Mouse (Mus musculus) gastrocnemius, postnatal 36 days (tissue): Measurements from ENCODE around the gene Shisa5. TPM values are rescaled to one million over a fixed set of nuclear protein-coding genes. Genes with fewer than 3 reads are reported as not detected.

Experiments used
- DNase-seq, 2 experiments: peaks; one replicate each; pipeline ENCODE4 v3.0.0; 2022
- intact Hi-C: fragments of 180-260 bp; cut with DNase I; formaldehyde crosslinking; loops from one replicate; pipeline ENCODE4 v1.15.1; 2025
- total RNA-seq, 2 experiments: library from RNA; stranded (reverse); gene quantifications; 2 replicates each; pipeline ENCODE4 v1.2.3; 2021

The Shisa5 gene
- total RNA-seq, 2 experiments from 2014 or later: 11.9 to 13.4 TPM

DNA sequence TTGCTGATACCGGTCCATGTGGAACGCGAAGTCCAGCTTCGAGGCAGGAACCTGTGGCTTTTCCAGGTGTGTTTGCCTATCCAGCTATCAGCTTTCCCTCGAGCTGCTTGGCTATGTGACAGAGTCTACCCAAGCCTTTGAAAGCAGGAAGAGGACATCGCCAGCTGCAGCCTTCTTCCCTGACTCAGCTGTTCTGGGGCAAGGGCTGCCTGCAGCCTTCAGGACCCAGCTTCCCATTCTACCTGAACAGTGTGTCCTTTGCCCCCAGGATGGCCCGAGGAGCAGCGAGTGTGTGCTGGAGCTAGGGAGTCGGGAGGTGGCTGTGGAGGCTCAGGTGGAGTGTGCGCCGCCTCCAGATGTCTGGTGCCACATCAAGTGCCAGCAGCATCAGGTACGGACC lies 67.3 kb downstream of the Shisa5 start:
- intact Hi-C loops: no loop called here
- DNase-seq: no peak

DNA sequence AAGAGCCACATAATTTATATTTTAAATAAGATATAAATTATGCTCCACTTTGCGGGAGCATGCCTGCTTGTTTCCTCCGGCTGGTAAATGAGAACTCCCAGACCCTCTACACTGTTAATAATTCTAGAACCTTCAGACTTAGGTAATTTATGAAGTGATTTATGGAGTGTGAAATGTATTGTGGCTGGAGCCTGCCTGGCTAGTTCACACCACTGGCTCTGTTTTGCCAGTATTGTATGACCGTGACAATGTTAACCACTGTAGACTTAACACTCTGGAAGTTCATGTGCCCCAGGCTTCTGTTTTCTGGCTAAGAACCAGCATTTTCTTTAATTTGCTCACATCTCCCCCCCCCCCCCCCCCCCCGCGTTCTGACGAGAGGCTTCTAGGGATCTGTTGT lies 69.0 kb downstream of the Shisa5 start:
- intact Hi-C loops: no loop called here

More for the DNA sequence above, 69.0 kb downstream of the Shisa5 start:
- DNase-seq: no peak

Other genes with a start within 250 kb of the Shisa5 start
- 1 to 10 TPM; 2.8 to 3.2 TPM for gene Nckipsd, start 230.2 kb upstream of the Shisa5 start, total RNA-seq
- not detected for gene Celsr3, start 212.2 kb upstream of the Shisa5 start, total RNA-seq
- gene Slc26a6, start 185.3 kb upstream of the Shisa5 start, total RNA-seq: 10 to 100 TPM; 16.5 to 19.3 TPM
- gene Tmem89, start 123.9 kb upstream of the Shisa5 start, total RNA-seq: not detected
- gene Uqcrc1, start 101.9 kb upstream of the Shisa5 start, total RNA-seq: 1,000 to 10,000 TPM; 1,038 to 1,084 TPM
- 1 to 10 TPM; 2.4 TPM for gene Col7a1, start 85.0 kb upstream of the Shisa5 start, total RNA-seq
- under 1 TPM; 0.23 to 0.67 TPM for gene Ucn2, start 52.6 kb upstream of the Shisa5 start, total RNA-seq
- 10 to 100 TPM; 37.3 to 46.3 TPM for gene Pfkfb4, start 46.8 kb upstream of the Shisa5 start, total RNA-seq
- 10 to 100 TPM; 11.6 to 11.8 TPM for gene Trex1, start 21.2 kb downstream of the Shisa5 start, total RNA-seq
- gene Atrip, start 35.6 kb downstream of the Shisa5 start, total RNA-seq: 1 to 10 TPM; 7.8 to 8.3 TPM
- gene Ccdc51, start 43.9 kb downstream of the Shisa5 start, total RNA-seq: 1 to 10 TPM; 5.9 to 6.6 TPM
- 100 to 1,000 TPM; 245 to 268 TPM for gene Tma7, start 44.0 kb downstream of the Shisa5 start, total RNA-seq
- under 1 TPM; 0.64 to 0.99 TPM for gene Plxnb1, start 56.8 kb downstream of the Shisa5 start, total RNA-seq
- gene Fbxw21, start 123.5 kb downstream of the Shisa5 start, total RNA-seq: not detected
- gene Fbxw13, start 157.4 kb downstream of the Shisa5 start, total RNA-seq: not detected
- gene Fbxw20, start 196.2 kb downstream of the Shisa5 start, total RNA-seq: not detected
- not detected for gene Fbxw14, start 249.1 kb downstream of the Shisa5 start, total RNA-seq